Mouse (Mus musculus) urinary bladder, adult 18-20 months (tissue): ENCODE results near the gene Rnf181.

Experiments
- DNase-seq, 2 experiments: peaks; one replicate each; pipeline ENCODE4 v3.0.0; 2022; ENCODE audit warnings: low spot score in 2 of 2, mixed read lengths in 2 of 2

Gene Rnf181

GRCm38 (mm10) chr6:72385258-72385657 lies 18.5 kb upstream of the Rnf181 start:
- DNase-seq = no peak

GRCm38 (mm10) chr6:72383952-72384351 lies 17.2 kb upstream of the Rnf181 start:
- no peak for DNase-seq

- DNase-seq = no peak
Observed at GRCm38 (mm10) chr6:72383142-72383820, 16.5 kb upstream of the Rnf181 start.

- DNase-seq = no peak
Observed at GRCm38 (mm10) chr6:72382494-72382893, 15.7 kb upstream of the Rnf181 start.

- peak; percentile 86 for DNase-seq
Observed at GRCm38 (mm10) chr6:72380131-72380770, 13.5 kb upstream of the Rnf181 start, which contains the start of gene Vamp5. TSS of gene Vamp5 (minus strand) at chr6:72380468.

GRCm38 (mm10) chr6:72379377-72380130 lies 12.8 kb upstream of the Rnf181 start:
- no peak for DNase-seq

- no peak for DNase-seq
Observed at GRCm38 (mm10) chr6:72378510-72379234, 11.9 kb upstream of the Rnf181 start.

GRCm38 (mm10) chr6:72374820-72375563 lies 8.2 kb upstream of the Rnf181 start:
- no peak for DNase-seq

- DNase-seq = no peak
Observed at GRCm38 (mm10) chr6:72374206-72374605, 7.5 kb upstream of the Rnf181 start.

- DNase-seq = no peak
Observed at GRCm38 (mm10) chr6:72373184-72373583, 6.4 kb upstream of the Rnf181 start.

GRCm38 (mm10) chr6:72371571-72371970 lies 4.8 kb upstream of the Rnf181 start:
- DNase-seq = peak in 1 of 2 experiments; percentile 44

GRCm38 (mm10) chr6:72371147-72371546 lies 4.4 kb upstream of the Rnf181 start:
- no peak for DNase-seq

- DNase-seq = peak; percentile 45 to 47
Observed at GRCm38 (mm10) chr6:72370091-72370490, 3.3 kb upstream of the Rnf181 start.

- DNase-seq = no peak
Observed at GRCm38 (mm10) chr6:72369557-72369956, 2.8 kb upstream of the Rnf181 start.

- no peak for DNase-seq
Observed at GRCm38 (mm10) chr6:72367460-72367974, 761 bp upstream of the Rnf181 start.

- DNase-seq = no peak
Observed at GRCm38 (mm10) chr6:72366304-72366703, 452 bp downstream of the Rnf181 start.

- DNase-seq = no peak
Observed at GRCm38 (mm10) chr6:72364985-72365384, 1.8 kb downstream of the Rnf181 start.

- no peak for DNase-seq
Observed at GRCm38 (mm10) chr6:72364009-72364408, 2.7 kb downstream of the Rnf181 start.

GRCm38 (mm10) chr6:72362132-72363028 lies 4.4 kb downstream of the Rnf181 start:
- DNase-seq = peak; percentile 85 to 96

- DNase-seq = no peak
Observed at GRCm38 (mm10) chr6:72361121-72361551, 5.6 kb downstream of the Rnf181 start.
